Mouse (Mus musculus) thymus, adult 2 months (tissue): ENCODE measurements around the gene Tcp1.
"Not testable (repeated sequence)": the region's sequence is repeated elsewhere in the genome, so short reads cannot be mapped to it uniquely, and the experiment has no call there.

Experiments
- CTCF ChIP-seq: fragments of 200-500 bp; IDR thresholded peaks from 2 replicates; pipeline ENCODE4 v1.5.1; 2012; ENCODE audit warnings: mild to moderate bottlenecking, control low read depth, low read length, moderate library complexity, borderline replicate concordance; ENCODE audit not compliant: control insufficient read depth, poor library complexity, insufficient read depth; ENCODE audit errors: extremely low read depth
- POLR2A ChIP-seq: fragments of 200-500 bp; IDR thresholded peaks from 2 replicates; pipeline ENCODE4 v1.6.1; 2012; ENCODE audit warnings: mild to moderate bottlenecking, low read length, control low read depth, moderate library complexity; ENCODE audit not compliant: control insufficient read depth, poor library complexity, insufficient read depth; ENCODE audit errors: extremely low read depth

DNA sequence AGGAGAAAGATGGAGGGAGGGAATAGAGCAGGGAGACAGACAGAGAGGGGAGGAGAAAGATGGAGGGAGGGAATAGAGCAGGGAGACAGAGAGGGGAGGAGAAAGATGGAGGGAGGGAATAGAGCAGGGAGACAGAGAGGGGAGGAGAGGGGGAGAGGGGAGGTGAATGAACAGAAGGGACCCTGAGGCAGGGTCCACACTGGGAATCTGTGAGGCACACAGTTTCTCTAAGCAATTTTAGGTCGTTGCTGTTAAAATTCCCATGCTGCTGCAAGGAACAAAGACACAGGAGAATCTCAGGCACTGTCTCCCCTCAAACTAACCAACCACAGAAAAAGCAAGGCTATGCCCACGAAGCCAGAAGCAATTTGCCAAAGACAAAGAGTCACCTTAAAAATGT, 16.9 kb upstream of the Tcp1 start:
- not testable (repeated sequence) for TF ChIP-seq POLR2A, CTCF
